Mouse (Mus musculus) urinary bladder, postnatal 14 days (tissue): ENCODE measurements around the gene Ano3.
"Not testable (repeated sequence)": the region's sequence is repeated elsewhere in the genome, so short reads cannot be mapped to it uniquely, and the experiment has no call there.

Experiments
- DNase-seq: peaks from one replicate; pipeline ENCODE4 v3.0.0; 2021; ENCODE audit warnings: low spot score

Ano3 gene

GRCm38 (mm10) chr2:110950823-110951222 lies at the start of gene Ano3:
Ano3 (minus strand) TSS chr2:110950923.
- DNase-seq = not testable (repeated sequence)

- DNase-seq = no peak
Observed at GRCm38 (mm10) chr2:110990071-110990470, 39.3 kb upstream of the Ano3 start.

GRCm38 (mm10) chr2:110989539-110989938 lies 38.8 kb upstream of the Ano3 start:
- no peak for DNase-seq

DNA sequence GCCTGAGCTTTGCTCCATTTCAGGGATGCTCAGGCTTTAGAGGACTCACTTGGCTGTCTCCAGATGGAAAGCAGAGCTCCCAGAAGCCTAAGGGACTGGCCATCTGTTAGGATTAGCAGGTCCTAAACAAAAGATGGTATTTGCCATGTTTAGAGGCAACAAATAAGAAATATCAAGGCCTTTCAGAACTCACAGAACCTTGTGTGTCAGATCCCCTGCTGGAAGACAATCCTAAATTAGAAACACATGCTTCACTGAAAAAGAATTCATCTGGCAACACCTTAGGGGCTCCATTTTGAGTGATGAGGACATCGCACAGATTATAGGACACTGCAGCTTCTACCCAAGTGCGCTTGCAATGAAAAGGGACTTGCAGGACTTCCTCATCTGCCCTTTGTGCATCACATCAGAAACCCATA lies 35.1 kb upstream of the Ano3 start:
- no peak for DNase-seq

- DNase-seq = no peak
Observed at GRCm38 (mm10) chr2:110981733-110982132, 31.0 kb upstream of the Ano3 start.

DNA sequence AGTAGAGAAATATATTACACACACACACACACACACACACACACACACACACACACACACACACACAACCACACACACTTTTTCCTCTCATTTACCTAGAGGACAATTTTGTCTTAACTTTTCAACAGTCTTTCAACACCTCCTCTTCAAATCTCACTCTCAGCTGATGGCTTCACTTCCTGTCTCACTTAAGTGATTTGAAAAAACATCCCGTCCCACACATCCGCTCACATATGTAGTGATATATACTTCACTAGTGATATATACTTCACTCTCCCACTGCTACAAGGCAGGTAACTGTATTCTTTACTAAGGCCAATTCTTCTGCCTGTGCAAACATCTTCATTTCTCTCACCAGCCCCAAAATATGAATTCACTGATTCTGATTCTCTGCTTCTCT lies 28.9 kb upstream of the Ano3 start:
- no peak for DNase-seq

DNA sequence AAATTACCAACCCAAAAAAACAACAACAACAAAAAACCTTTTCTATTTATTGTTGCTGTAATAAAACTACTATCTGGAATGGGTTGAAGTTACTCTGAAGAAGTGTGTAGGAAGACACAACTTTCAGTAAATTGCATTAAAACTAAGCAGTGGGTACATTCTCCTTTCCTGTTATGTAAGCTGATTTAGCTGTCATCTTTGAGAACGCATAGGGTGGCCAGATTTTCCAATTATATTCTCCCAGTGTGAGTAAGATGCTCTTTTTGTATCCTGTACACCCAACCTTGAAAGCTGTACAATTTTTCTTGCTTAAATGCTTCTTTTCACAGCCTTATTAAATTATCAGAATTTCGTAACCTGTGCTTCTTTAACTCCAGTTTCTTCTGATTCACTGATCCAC lies 26.1 kb upstream of the Ano3 start:
- DNase-seq = no peak

GRCm38 (mm10) chr2:110970158-110970557 lies 19.4 kb upstream of the Ano3 start:
- DNase-seq = no peak

GRCm38 (mm10) chr2:110965398-110965797 lies 14.7 kb upstream of the Ano3 start:
- DNase-seq = no peak

- no peak for DNase-seq
Observed at GRCm38 (mm10) chr2:110950432-110950803, 305 bp downstream of the Ano3 start.

- DNase-seq = no peak
Observed at GRCm38 (mm10) chr2:110949679-110950431, 868 bp downstream of the Ano3 start.

GRCm38 (mm10) chr2:110945171-110945570 lies 5.6 kb downstream of the Ano3 start:
- DNase-seq = no peak

DNA sequence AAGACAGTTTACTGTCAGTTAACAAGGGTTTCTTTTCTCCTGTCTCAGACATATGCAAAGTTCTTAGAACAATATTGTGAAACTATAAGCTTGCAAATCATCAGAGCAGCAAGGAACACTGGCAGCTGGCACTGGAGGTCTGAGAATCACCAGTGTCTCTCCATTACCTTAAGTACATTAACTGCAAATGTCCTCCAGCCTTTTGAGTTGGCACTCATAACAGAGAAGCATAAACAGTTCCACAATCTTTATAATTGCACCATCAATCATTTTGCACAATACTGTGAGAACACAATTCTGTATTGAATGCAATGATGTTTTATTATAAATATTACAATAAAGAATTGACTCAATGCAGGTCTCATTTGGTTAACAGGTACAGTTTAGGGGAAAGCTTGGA lies 15.0 kb downstream of the Ano3 start:
- DNase-seq = no peak

DNA sequence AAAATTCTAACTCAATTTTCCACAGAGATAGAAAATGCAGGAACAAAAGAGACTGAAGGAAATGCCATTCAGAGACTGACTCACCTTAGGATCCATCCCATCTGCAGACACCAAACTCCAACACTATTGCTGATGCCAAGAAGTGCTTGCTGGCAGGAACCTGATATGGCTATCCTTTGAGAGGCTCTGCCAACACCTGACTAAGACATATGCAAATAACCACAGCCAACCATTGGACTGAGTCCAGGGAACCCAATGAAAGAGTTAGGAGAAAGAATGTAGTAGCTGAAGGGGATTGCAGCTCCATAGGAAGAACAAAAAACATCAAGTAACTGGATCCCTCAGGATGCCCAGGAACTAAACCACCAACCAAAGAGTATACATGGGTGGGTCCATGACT lies 21.6 kb downstream of the Ano3 start:
- no peak for DNase-seq

GRCm38 (mm10) chr2:110909506-110909905 lies 41.2 kb downstream of the Ano3 start:
- no peak for DNase-seq

DNA sequence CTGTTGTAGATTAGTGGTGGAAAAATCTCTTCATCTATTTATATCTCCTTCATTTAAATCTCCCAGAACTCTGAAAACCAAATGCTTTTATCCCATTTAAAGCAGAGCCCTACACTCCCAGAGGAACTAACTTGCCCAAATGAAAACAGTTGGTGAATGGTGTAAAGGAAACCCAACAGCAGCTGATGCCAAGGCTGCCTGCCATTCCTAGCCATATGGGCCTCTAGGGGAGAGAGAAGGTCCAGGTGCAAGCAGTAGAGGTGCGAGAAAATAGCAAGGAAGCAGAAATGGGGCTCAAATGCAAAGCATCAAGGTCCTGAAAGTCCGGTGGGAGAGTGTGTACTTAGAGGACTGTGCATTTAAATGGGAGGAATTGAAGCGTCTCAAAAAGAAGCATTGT lies 44.2 kb downstream of the Ano3 start:
- DNase-seq = no peak

DNA sequence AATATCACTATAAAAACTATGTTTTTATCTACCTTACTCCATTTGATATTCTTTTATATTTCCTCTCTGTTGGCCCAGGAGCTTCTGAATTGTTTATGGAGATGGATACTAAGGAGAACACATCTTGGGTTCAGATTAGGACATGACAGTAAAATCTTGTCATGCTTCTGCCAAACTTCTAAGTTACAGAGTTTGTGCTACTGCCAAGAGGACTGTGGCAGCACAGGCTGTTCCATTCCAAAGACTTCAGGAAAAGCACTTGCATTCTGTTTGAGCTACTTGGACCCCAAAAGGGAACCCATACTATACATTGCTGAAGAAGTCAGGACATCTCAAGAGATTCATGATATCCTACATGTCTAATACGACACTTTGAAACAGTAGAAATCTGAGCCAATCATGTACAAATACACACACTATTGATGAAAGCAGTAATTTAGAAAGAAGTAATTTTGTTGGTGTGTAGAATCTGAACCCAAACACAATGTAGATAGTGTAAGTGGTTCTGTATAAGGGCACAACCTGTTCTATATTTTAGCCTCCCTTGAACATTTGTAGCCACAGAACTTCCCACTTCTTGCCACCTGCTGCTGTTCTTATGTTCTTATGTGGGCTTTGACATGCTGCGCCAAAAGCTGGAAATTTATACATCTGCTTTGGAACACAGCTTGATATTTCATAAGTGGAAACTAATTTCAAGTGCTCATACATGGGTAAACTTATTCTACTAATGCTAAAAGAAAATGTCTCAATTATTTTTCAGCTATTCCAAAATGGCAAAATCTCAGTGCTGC lies 54.0 kb downstream of the Ano3 start:
- DNase-seq = no peak

GRCm38 (mm10) chr2:110871650-110872049 lies 79.1 kb downstream of the Ano3 start:
- DNase-seq = no peak

DNA sequence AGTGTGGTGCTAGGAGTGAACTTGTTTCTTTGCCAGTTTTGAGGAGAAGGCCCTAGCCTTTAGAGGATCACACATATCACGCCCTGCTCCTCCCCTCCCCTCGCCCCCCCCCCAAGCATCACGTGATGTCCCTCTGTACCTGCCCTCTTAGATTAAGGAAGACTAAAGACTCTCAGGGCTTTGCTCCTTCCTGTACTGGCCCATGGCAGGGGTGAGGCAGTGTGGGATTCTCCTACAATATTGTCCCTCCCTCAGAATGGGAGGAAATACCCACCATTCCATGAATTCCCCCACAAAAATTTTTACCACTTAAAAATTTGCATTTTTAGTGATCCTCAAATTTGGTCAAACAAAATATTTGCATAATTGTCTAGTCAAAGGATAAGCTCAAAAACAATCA lies 85.1 kb downstream of the Ano3 start:
- no peak for DNase-seq

DNA sequence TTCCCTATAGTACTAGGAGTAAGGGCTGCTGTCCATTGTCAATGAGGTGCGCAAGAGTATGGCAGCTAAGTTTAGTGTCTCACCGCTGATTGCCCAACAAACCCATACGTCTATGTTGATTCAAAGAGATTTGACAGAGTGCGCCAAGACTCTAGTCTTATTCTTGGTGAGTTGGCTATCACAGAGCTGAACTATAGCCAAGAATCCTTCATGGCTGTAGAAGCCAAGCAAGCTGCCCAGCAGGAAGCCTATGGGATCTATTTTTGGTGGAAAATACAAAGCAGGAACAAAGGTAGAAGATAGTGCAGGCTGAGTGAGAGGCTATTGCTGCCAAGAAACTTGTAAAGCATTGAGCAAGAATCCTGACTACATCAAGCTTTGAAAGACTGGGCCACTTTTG lies 87.3 kb downstream of the Ano3 start:
- DNase-seq = no peak

DNA sequence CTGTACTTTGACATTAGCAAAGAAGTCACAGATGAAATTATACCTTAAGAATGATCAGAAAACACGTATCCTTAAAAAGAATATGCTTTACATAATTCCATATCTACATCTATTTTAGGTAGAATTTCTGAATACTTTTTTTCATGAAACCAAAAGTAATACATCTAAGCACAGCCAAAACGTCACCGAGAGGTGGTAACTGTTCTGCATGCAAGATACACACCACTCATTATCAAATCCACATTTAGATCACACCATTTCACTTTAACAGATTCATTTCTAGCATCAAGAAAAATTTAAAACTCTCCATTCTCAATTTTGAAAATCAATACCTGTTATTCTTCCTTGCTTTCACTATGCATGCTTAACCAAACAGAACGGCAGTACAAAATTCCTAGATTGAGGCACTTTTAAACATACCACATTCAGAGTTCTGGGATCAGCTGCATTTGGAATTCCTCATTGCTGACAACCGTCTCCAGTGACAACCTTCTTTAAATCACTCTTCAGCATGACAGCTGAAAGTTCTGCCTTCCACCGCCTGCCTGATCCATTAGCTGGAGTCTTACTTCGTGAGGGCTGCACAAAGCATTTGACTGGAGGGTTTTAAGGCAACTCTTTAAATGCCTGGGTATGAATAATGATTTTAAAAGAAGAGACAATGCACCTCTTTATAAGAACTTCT lies 111.0 kb downstream of the Ano3 start:
- DNase-seq = no peak

- no peak for DNase-seq
Observed at GRCm38 (mm10) chr2:110816189-110816588, 134.5 kb downstream of the Ano3 start.

DNA sequence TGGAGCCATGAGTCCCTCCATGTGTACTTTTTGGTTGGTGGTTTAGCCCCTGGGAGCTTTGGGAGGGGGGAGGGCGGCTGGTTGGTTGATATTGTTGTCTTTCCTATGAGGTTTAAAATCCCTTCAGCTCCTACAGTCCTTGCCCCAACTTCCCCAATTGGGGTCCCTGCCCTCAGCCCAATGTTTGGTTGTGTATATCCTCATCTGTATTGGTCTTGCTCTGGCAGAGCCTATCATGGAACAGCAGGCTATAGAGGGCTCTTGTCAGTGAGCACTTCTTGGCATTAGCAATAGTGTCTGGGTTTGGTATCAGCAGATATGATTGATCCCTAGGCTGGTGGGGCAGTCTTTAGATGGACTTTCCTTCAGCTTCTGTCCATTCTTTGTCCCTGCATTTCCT lies 135.8 kb downstream of the Ano3 start:
- no peak for DNase-seq
